Mouse (Mus musculus): Measurements from ENCODE around the gene Gsg1l.

- no peak for TF ChIP-seq EP300 (IDR thresholded peaks at IDR 0.05; ENCODE audit: low read depth)
- TF ChIP-seq CTCF (IDR thresholded peaks at IDR 0.05; ENCODE audit: low read depth), result no peak
These were observed 62.2 kb downstream of the Gsg1l start for GRCm38 (mm10) chr7:126019966-126020365.

Measured in liver, embryonic 14.5 days (tissue).